Mouse (Mus musculus) G1E-ER4 (cell line): ENCODE results near the gene Slf2. TPM values are rescaled to one million over a fixed set of nuclear protein-coding genes. Genes with fewer than 3 reads are reported as not detected.

ENCODE experiments used
- GATA1 ChIP-seq: IDR thresholded peaks from one replicate; pipeline ENCODE4 v1.8.0; 2012; ENCODE audit warnings: low read length, inconsistent platforms
- polyA plus RNA-seq: library from polyadenylated mRNA; stranded (reverse); fragments of >175 nt; gene quantifications from 2 replicates; pipeline ENCODE4 v1.2.3, GENCODE M21; 2012

The Slf2 gene
- polyA plus RNA-seq, 1 experiment, result 78.6 TPM

GRCm38 (mm10) chr19:44929663-44930062 lies 1.3 kb upstream of the Slf2 start:
- TF ChIP-seq GATA1, result no peak

- TF ChIP-seq GATA1, result no peak
Observed at GRCm38 (mm10) chr19:44930122-44930521, 829 bp upstream of the Slf2 start.

GRCm38 (mm10) chr19:44931454-44931759 lies 456 bp downstream of the Slf2 start:
- TF ChIP-seq GATA1, result no peak

- TF ChIP-seq GATA1, result no peak
Observed at GRCm38 (mm10) chr19:44932051-44932450, 1.1 kb downstream of the Slf2 start.

GRCm38 (mm10) chr19:44933136-44933535 lies 2.2 kb downstream of the Slf2 start:
- TF ChIP-seq GATA1, result no peak

- no peak for TF ChIP-seq GATA1
Observed at GRCm38 (mm10) chr19:44959633-44960032, 28.7 kb downstream of the Slf2 start.

- no peak for TF ChIP-seq GATA1
Observed at GRCm38 (mm10) chr19:44965978-44966377, 35.0 kb downstream of the Slf2 start.

- no peak for TF ChIP-seq GATA1
Observed at GRCm38 (mm10) chr19:44968329-44968728, 37.4 kb downstream of the Slf2 start.

GRCm38 (mm10) chr19:44976636-44977035 lies 45.7 kb downstream of the Slf2 start:
- TF ChIP-seq GATA1, result no peak

- no peak for TF ChIP-seq GATA1
Observed at GRCm38 (mm10) chr19:44977148-44977547, 46.2 kb downstream of the Slf2 start.

GRCm38 (mm10) chr19:44980787-44981186 lies 49.8 kb downstream of the Slf2 start:
- no peak for TF ChIP-seq GATA1

GRCm38 (mm10) chr19:44982477-44983115 lies 51.6 kb downstream of the Slf2 start:
- TF ChIP-seq GATA1, result no peak

- TF ChIP-seq GATA1, result no peak
Observed at GRCm38 (mm10) chr19:44983366-44983765, 52.4 kb downstream of the Slf2 start.

GRCm38 (mm10) chr19:44984420-44984819 lies 53.5 kb downstream of the Slf2 start:
- no peak for TF ChIP-seq GATA1

- no peak for TF ChIP-seq GATA1
Observed at GRCm38 (mm10) chr19:44985159-44985988, 54.4 kb downstream of the Slf2 start.

- no peak for TF ChIP-seq GATA1
Observed at GRCm38 (mm10) chr19:44987004-44987403, 56.1 kb downstream of the Slf2 start.

GRCm38 (mm10) chr19:44987851-44988250 lies 56.9 kb downstream of the Slf2 start:
- TF ChIP-seq GATA1, result no peak

- TF ChIP-seq GATA1, result no peak
Observed at GRCm38 (mm10) chr19:44988321-44988720, 57.4 kb downstream of the Slf2 start.
